Mouse (Mus musculus) cerebellum, postnatal 4 days (tissue): ENCODE results near the gene Snapin.

Experiments used
- DNase-seq, 2 experiments: peaks; one replicate each; pipeline ENCODE4 v3.0.0; 2022; ENCODE audit warnings: low spot score in 2 of 2, mixed read lengths in 1 of 2

Snapin gene

GRCm38 (mm10) chr3:90454931-90455330 is 35.9 kb downstream of the Snapin start:
- DNase-seq, result no peak

GRCm38 (mm10) chr3:90451396-90452095 is 39.3 kb downstream of the Snapin start:
- DNase-seq, result no peak

GRCm38 (mm10) chr3:90450874-90451273 is 40.0 kb downstream of the Snapin start:
- no peak for DNase-seq

GRCm38 (mm10) chr3:90448626-90449025 is 42.2 kb downstream of the Snapin start:
- no peak for DNase-seq

DNA sequence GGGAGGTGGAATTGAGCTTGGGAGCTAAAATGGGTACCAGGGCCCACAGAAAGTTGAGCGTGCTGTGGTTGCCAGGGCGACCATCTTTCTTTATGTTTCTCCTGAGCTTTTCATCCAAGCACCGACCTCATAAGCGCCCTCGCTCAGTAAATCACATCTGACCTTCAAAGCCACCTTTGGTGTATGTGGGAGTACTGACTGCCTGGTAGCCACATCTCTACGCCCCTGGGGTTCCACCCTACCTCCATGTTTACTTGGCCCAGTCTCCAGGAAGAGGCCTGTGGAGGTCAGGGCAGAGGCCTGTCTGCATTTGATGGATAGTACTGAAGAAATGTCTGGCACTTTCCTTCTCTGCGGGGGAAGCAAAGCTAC is 43.7 kb downstream of the Snapin start:
- no peak for DNase-seq

- DNase-seq, result peak; percentile 42 to 73
Measured at GRCm38 (mm10) chr3:90446389-90447122, 44.3 kb downstream of the Snapin start.

GRCm38 (mm10) chr3:90445417-90446200 is 45.2 kb downstream of the Snapin start:
- DNase-seq, result no peak

GRCm38 (mm10) chr3:90443977-90444376 is 46.9 kb downstream of the Snapin start:
- DNase-seq, result no peak

DNA sequence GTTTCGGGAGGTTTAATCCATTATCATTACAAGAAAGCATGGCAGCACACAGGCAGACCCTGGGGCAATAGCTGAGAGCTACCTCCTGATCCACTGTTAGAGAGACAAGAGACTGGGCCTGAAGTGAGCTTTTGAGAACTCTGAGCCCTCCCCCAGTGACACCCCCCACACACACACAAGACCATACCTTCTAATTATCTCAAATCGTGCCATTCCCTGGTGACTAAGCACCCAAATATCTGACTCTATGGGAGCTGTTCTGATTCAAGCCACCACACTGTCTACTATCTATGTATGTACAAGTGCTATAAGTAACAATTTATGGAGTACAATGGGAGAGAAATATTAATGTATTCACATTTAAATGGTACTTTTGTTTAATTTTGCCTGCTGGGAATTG is 50.1 kb downstream of the Snapin start:
- DNase-seq, result no peak
